Mouse (Mus musculus): ENCODE measurements around the gene Pdap1. TPM values are rescaled to one million over a fixed set of nuclear protein-coding genes. Genes with fewer than 3 reads are reported as not detected.
"Not testable (repeated sequence)": the region's sequence is repeated elsewhere in the genome, so short reads cannot be mapped to it uniquely, and the experiment has no call there.

The Pdap1 gene
- polyA plus RNA-seq, 1 experiment from 2014 or later = 111 TPM

DNA sequence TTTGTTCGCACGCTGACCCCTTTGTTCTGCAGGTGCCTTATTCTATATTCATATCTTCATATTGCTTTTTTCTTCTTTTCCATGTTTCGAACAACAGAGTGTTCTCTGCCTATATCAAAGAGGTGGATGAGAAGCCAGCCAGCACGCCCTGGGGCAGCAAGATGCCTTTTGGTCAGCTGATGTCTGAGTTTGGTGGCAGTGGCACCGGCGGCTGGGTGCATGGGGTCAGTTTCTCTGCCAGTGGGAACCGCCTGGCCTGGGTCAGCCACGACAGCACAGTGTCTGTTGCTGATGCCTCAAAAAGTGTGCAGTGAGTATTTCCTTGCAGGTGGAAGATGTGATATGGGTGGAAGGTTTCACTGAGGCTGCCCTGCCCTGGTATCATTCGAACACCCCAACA lies 39.1 kb downstream of the Pdap1 start:
- Histone ChIP-seq H3K9me3 (replicated peaks) (no peaks in the 10 kb centered on the region), H3K27me3 (no peaks in the 10 kb centered on the region), H3K9ac (no peak overlapping the region), H3K4me2 (replicated peaks) (no peak overlapping the region), H3K4me3 (no peak overlapping the region), H3K36me3 (peaks cover 98% of the 10 kb centered on the region), H3K27ac (no peak overlapping the region), H3K4me1 (no peaks in the 10 kb centered on the region)
- no peak for ATAC-seq (ENCODE audit: low FRiP score)
- WGBS = 90% methylated on average over 9 of the region's 9 CpGs

DNA sequence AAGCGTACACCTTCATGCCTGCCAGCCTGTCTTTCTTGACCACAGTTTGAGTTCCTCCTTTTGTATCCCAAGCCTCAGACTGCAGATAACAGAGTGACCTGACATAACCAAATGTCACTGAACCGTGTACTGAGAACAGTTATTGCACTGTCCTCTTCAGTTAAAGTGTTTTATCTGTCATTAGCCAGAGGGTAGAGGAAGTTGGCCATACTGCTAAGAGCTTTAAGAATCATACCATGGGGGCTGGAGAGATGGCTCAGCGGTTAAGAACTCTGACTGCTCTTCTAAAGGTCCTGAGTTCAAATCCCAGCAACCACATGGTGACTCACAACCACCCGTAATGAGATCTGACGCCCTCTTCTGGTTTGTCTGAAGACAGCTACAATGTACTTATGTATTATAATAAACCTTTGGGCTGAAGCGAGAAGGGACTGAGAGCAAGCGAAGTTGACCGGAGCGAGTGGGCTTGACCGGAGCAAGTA lies 41.7 kb downstream of the Pdap1 start:
- Histone ChIP-seq H3K4me1 (no peaks in the 10 kb centered on the region), H3K27me3 (no peaks in the 10 kb centered on the region), H3K4me2 (replicated peaks) (no peak overlapping the region), H3K9me3 (replicated peaks) (no peaks in the 10 kb centered on the region), H3K4me3 (no peak overlapping the region), H3K36me3 (peaks cover 95% of the 10 kb centered on the region), H3K9ac (no peak overlapping the region), H3K27ac (no peak overlapping the region)
- WGBS = 91% methylated on average over 10 of the region's 10 CpGs
- no peak for ATAC-seq (ENCODE audit: low FRiP score)

DNA sequence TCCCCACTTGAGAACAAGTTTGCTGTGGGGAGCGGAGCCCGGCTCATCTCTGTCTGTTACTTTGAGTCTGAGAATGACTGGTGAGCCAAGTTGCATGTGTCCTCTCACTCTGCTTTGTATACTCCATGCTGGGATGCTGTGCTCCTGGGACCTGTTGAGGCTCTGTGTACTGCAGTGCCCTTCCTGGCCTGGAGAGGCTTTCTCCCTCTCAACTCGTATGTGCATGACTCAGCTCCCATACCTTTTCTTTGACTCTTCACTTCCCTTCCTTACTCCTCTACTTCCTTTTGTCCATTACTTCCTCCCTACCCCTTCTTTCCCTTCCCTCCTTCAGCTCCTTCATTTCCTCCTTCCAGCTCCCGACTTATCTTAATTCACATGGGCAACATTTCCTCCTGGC lies 43.8 kb downstream of the Pdap1 start:
- no peak overlapping the region for H3K9ac ChIP-seq
- H3K27ac ChIP-seq = no peak overlapping the region
- H3K9me3 ChIP-seq (replicated peaks) = no peaks in the 10 kb centered on the region
- H3K27me3 ChIP-seq = no peaks in the 10 kb centered on the region
- peaks cover 93% of the 10 kb centered on the region for H3K36me3 ChIP-seq
- H3K4me3 ChIP-seq = no peak overlapping the region
- H3K4me2 ChIP-seq (replicated peaks) = no peak overlapping the region
- 85% methylated on average over 4 of the region's 4 CpGs for WGBS
- H3K4me1 ChIP-seq = no peaks in the 10 kb centered on the region
- ATAC-seq (ENCODE audit: low FRiP score) = no peak

DNA sequence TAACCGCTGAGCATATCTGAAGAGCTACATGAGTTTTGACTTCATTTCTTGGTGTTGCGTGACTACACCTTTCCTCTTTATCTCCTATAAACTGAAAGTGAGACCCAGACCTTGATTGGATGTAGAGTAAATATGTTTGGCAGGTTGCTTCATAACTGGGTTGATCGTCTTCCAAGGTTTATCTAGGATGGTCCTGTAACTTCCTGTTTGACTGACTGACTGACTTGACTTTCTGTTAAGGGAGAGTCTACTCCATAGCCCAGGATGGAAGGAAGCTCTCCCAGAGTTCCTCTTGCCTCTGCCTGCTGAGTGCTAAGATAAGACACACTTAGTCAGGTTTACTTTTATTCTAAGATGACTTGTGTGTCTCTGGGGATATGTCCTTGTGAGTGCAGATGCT lies 50.2 kb downstream of the Pdap1 start:
- no peak for ATAC-seq (ENCODE audit: low FRiP score)
- peaks cover 6% of the 10 kb centered on the region for H3K4me1 ChIP-seq
- H3K36me3 ChIP-seq = peaks cover 40% of the 10 kb centered on the region
- no peaks in the 10 kb centered on the region for H3K9me3 ChIP-seq (replicated peaks)
- no peak overlapping the region for H3K4me2 ChIP-seq (replicated peaks)
- no peak overlapping the region for H3K4me3 ChIP-seq
- no peak overlapping the region for H3K27ac ChIP-seq
- H3K9ac ChIP-seq = no peak overlapping the region
- no peaks in the 10 kb centered on the region for H3K27me3 ChIP-seq
- WGBS = 97% methylated on average over 3 of the region's 3 CpGs

DNA sequence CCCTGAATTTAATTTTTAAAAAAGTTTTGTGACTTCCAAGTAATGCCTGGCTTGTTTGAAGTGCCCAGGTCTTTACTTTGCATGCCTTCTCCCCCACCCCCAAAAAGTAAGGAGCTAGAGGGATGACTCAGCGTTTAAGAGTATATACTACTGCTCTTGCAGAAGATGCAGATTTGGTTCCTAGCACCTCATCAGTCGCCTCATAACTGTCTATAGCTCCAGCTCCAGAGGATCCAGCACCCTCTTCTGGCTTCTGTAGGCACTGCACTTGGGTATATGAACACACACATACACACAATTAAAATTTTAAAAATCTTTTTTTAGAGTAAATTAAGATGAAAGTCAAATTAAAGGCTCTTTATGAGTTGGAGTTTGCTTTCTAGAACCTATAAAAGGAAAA lies 51.9 kb downstream of the Pdap1 start:
- H3K27me3 ChIP-seq = no peaks in the 10 kb centered on the region
- H3K9ac ChIP-seq = no peak overlapping the region
- ATAC-seq (ENCODE audit: low FRiP score) = no peak
- no peaks in the 10 kb centered on the region for H3K9me3 ChIP-seq (replicated peaks)
- H3K27ac ChIP-seq = no peak overlapping the region
- 96% methylated on average over 2 of the region's 2 CpGs for WGBS
- H3K4me2 ChIP-seq (replicated peaks) = no peak overlapping the region
- H3K4me3 ChIP-seq = no peak overlapping the region
- peaks cover 13% of the 10 kb centered on the region for H3K4me1 ChIP-seq
- peaks cover 24% of the 10 kb centered on the region for H3K36me3 ChIP-seq

DNA sequence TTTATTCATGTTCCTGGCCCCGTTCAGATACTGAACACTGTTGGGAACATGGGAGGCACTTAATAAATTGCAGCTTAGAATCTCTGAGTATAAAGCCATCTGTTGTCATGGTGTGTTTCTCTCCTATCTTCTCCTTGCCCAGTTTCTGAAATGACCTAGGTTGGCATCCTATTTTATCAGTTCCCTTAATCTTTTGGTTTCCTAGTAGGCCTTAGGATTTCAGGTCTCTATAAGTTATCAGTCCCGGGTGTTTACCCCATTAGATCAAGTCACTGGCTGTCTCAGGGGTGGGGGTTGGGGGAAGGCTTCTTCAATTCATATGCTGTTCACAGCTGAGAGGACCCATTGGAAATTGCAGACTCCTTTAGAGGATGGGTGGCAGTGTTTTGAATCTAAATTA lies 55.2 kb downstream of the Pdap1 start:
- Histone ChIP-seq H3K36me3 (peaks cover 4% of the 10 kb centered on the region), H3K9ac (peak overlapping the region; percentile 91), H3K9me3 (replicated peaks) (no peaks in the 10 kb centered on the region), H3K4me1 (peaks cover 13% of the 10 kb centered on the region), H3K4me3 (peak overlapping the region; percentile 79), H3K27ac (no peak overlapping the region), H3K4me2 (replicated peaks) (peak overlapping the region; percentile 90), H3K27me3 (no peaks in the 10 kb centered on the region)
- WGBS = 86% methylated on average over 2 of the region's 2 CpGs
- no peak for ATAC-seq (ENCODE audit: low FRiP score)

DNA sequence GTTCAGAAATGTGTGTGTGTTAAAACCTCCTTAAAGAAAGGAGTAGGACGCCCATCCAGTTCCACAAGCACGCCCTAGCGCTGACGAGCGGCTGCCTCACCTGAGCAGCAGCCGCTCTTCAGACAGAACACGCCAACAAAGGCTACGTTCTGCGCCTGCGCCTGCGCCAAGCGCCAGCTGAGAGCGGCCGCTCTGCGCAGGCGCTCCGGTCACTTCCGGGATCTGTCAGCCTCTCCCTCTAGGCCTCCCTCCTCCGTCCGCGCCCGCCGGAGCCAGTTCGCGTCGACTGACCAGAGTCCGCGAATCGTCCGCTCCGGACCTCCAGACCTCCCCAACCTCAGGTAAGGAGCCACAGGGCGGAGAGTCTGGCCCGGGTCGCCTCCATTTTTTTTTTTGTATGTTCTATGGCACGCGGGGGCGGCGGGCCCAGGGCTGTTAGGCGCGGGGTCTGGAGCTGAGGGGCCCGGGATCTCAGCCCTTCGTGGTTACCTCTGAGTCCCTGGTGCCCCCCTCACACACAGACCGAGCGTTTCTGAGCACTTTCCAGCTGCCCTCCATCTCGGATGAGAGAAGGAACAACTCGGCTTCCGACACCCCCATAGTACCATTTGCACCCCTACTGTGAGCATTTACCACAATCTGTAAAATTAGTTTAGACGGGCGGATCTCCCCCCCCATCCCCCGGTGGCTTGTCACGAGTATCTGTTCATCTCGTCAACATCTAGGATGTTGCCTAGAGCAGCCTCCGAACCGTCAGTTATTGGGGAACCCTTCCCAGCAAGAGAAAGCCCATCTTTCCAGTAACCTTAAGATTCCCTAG lies 56.2 kb downstream of the Pdap1 start, which contains the start of the genes Arpc1a and Kpna7:
Gene Arpc1a (plus strand): TSS at position 199 of the 820 bp plus-strand sequence.
Gene Kpna7 (minus strand): TSS at position 399 of the 820 bp plus-strand sequence.
- 2% methylated on average over 54 of the region's 54 CpGs for WGBS
- H3K4me1 ChIP-seq = peaks cover 13% of the 10 kb centered on the region
- H3K27ac ChIP-seq = peak within 1 kb of the TSS; percentile 89

DNA sequence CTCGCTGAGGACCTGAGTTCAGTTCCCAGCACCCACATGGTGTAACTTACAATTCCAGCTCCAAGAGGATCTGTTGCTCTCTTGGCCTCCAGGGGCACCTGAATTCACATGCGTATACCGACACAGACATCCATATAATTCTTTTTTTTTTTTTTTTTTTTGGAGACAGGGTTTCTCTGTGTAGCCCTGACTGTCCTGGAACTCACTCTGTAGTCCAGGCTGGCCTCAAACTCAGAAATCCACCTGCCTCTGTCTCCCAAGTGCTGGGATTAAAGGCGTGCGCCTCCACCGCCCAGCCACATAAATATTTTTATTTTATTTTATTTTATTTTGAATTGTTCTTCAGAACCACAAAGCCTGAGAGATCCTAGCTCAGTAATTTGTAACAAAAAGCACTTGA lies 56.8 kb downstream of the Pdap1 start:
- H3K4me2 ChIP-seq (replicated peaks) = peak overlapping the region; percentile 90
- not testable (repeated sequence) for H3K27me3 ChIP-seq; H3K36me3 ChIP-seq; H3K9me3 ChIP-seq (replicated peaks)
- ATAC-seq (ENCODE audit: low FRiP score) = peak; percentile 55
- 57% methylated on average over 6 of the region's 6 CpGs for WGBS
- H3K4me1 ChIP-seq = peaks cover 13% of the 10 kb centered on the region
- peak overlapping the region; percentile 79 for H3K4me3 ChIP-seq
- H3K9ac ChIP-seq = peak overlapping the region; percentile 91
- H3K27ac ChIP-seq = peak overlapping the region; percentile 89

More for the DNA sequence above, 56.2 kb downstream of the Pdap1 start, which contains the start of the genes Arpc1a and Kpna7:
- peaks cover 4% of the 10 kb centered on the region for H3K36me3 ChIP-seq
- H3K9me3 ChIP-seq (replicated peaks) = no peaks in the 10 kb centered on the region
- peak within 1 kb of the TSS; percentile 79 for H3K4me3 ChIP-seq
- peak within 1 kb of the TSS; percentile 91 for H3K9ac ChIP-seq
- H3K27me3 ChIP-seq = no peaks in the 10 kb centered on the region
- ATAC-seq (ENCODE audit: low FRiP score) = peak; percentile 97
- H3K4me2 ChIP-seq (replicated peaks) = peak within 1 kb of the TSS; percentile 90

GRCm38 (mm10) chr5:145081866-145082613 lies 58.0 kb downstream of the Pdap1 start:
- H3K4me3 ChIP-seq = no peak overlapping the region
- no peak overlapping the region for H3K9ac ChIP-seq
- H3K4me2 ChIP-seq (replicated peaks) = no peak overlapping the region
- H3K4me1 ChIP-seq = peaks cover 13% of the 10 kb centered on the region
- no peaks in the 10 kb centered on the region for H3K9me3 ChIP-seq (replicated peaks)
- H3K27ac ChIP-seq = no peak overlapping the region
- 91% methylated on average over 10 of the region's 10 CpGs for WGBS
- peaks cover 4% of the 10 kb centered on the region; the same call in 1 of the 2 replicates for H3K36me3 ChIP-seq
- H3K27me3 ChIP-seq = no peaks in the 10 kb centered on the region
- ATAC-seq (ENCODE audit: low FRiP score) = no peak

Other genes with a start within 250 kb of the Pdap1 start
- 32.6 and 33.3 TPM in 2 replicates for gene Smurf1, start 174.4 kb downstream of the Pdap1 start, polyA plus RNA-seq (2016; fragmentation: Nextera tagmentation; extraction: Ambion mirVana)
- gene Gm4871, start 107.5 kb downstream of the Pdap1 start, polyA plus RNA-seq (2016; fragmentation: Nextera tagmentation; extraction: Ambion mirVana) = not detected in 2 replicates
- not detected in 2 replicates for gene 1700018F24Rik, start 97.2 kb downstream of the Pdap1 start, polyA plus RNA-seq (2016; fragmentation: Nextera tagmentation; extraction: Ambion mirVana)
- 191 and 201 TPM in 2 replicates for gene Arpc1a, start 56.4 kb downstream of the Pdap1 start, polyA plus RNA-seq (2016; fragmentation: Nextera tagmentation; extraction: Ambion mirVana)
- not detected in 2 replicates for gene Kpna7, start 56.2 kb downstream of the Pdap1 start, polyA plus RNA-seq (2016; fragmentation: Nextera tagmentation; extraction: Ambion mirVana)
- gene Arpc1b, start 26.0 kb downstream of the Pdap1 start, polyA plus RNA-seq (2016; fragmentation: Nextera tagmentation; extraction: Ambion mirVana) = 95.5 and 108 TPM in 2 replicates
- gene Bud31, start 124 bp upstream of the Pdap1 start, polyA plus RNA-seq (2016; fragmentation: Nextera tagmentation; extraction: Ambion mirVana) = 210 and 215 TPM in 2 replicates
- 20.6 and 21.3 TPM in 2 replicates for gene Ptcd1, start 26.9 kb upstream of the Pdap1 start, polyA plus RNA-seq (2016; fragmentation: Nextera tagmentation; extraction: Ambion mirVana)
- 58.1 and 58.4 TPM in 2 replicates for gene Cpsf4, start 27.0 kb upstream of the Pdap1 start, polyA plus RNA-seq (2016; fragmentation: Nextera tagmentation; extraction: Ambion mirVana)
- 476 and 529 TPM in 2 replicates for gene Atp5j2, start 51.8 kb upstream of the Pdap1 start, polyA plus RNA-seq (2016; fragmentation: Nextera tagmentation; extraction: Ambion mirVana)
- gene Zkscan14, start 61.6 kb upstream of the Pdap1 start, polyA plus RNA-seq (2016; fragmentation: Nextera tagmentation; extraction: Ambion mirVana) = 10.5 and 11.3 TPM in 2 replicates
- gene Zkscan5, start 64.3 kb upstream of the Pdap1 start, polyA plus RNA-seq (2016; fragmentation: Nextera tagmentation; extraction: Ambion mirVana) = 17.9 and 20.2 TPM in 2 replicates
- 43.6 and 45.9 TPM in 2 replicates for gene Zfp655, start 91.5 kb upstream of the Pdap1 start, polyA plus RNA-seq (2016; fragmentation: Nextera tagmentation; extraction: Ambion mirVana)
- gene Zscan25, start 140.3 kb upstream of the Pdap1 start, polyA plus RNA-seq (2016; fragmentation: Nextera tagmentation; extraction: Ambion mirVana) = 0.38 and 0.79 TPM in 2 replicates
- gene Cyp3a57, start 205.0 kb upstream of the Pdap1 start, polyA plus RNA-seq (2016; fragmentation: Nextera tagmentation; extraction: Ambion mirVana) = not detected in 2 replicates